Mouse (Mus musculus) liver, adult 2 months (tissue): ENCODE measurements at regions not wholly inside any gene's neighbourhood (a gene's known extent, or its start where the extent isn't known, plus 50 kb on each side); places are given as distances from the start of the nearest gene placed in this dataset.
"Not testable (repeated sequence)": the region's sequence is repeated elsewhere in the genome, so short reads cannot be mapped to it uniquely, and the experiment has no call there.

Source experiments
- DNase-seq: peaks from one replicate; pipeline ENCODE4 v3.0.0-alpha.2; 2011; ENCODE audit warnings: low read depth, low spot score; ENCODE audit errors: extremely low read depth
- H3K27ac ChIP-seq: fragments of 200-500 bp; replicated peaks from 2 replicates; pipeline ENCODE4 v1.5.1; 2012; ENCODE audit warnings: low read depth, mild to moderate bottlenecking, control low read depth, inconsistent platforms, low read length; ENCODE audit not compliant: insufficient read depth
- H3K27me3 ChIP-seq: fragments of 200-500 bp; 2 replicates; pipeline ENCODE4 v1.6.1; 2012; ENCODE audit warnings: mild to moderate bottlenecking, moderate library complexity, low read length, inconsistent platforms; ENCODE audit not compliant: control insufficient read depth, insufficient read depth
- H3K36me3 ChIP-seq: fragments of 200-500 bp; 2 replicates; pipeline ENCODE4 v1.6.1; 2012; ENCODE audit warnings: low read length, inconsistent platforms; ENCODE audit not compliant: control insufficient read depth, insufficient read depth
- H3K4me1 ChIP-seq: fragments of 200-500 bp; 2 replicates; pipeline ENCODE4 v1.6.1; 2011; ENCODE audit warnings: low read length; ENCODE audit not compliant: control insufficient read depth, insufficient read depth
- H3K4me3 ChIP-seq: fragments of 200-500 bp; 2 replicates; pipeline ENCODE4 v1.5.1; 2011; ENCODE audit warnings: low read depth, mild to moderate bottlenecking, control low read depth, low read length, moderate library complexity; ENCODE audit not compliant: insufficient read depth
- H3K79me2 ChIP-seq: fragments of 200-500 bp; 2 replicates; pipeline ENCODE4 v1.6.1; 2012; ENCODE audit warnings: inconsistent platforms, mild to moderate bottlenecking, low read length, moderate library complexity; ENCODE audit not compliant: control insufficient read depth, insufficient read depth
- H3K9ac ChIP-seq: fragments of 200-500 bp; 2 replicates; pipeline ENCODE4 v1.6.1; 2012; ENCODE audit warnings: low read depth, mild to moderate bottlenecking, control low read depth, inconsistent platforms, low read length
- CTCF ChIP-seq: fragments of 200-500 bp; IDR thresholded peaks from 2 replicates; pipeline ENCODE4 v1.5.1; 2011; ENCODE audit warnings: low read depth, low read length, control low read depth
- POLR2A ChIP-seq: fragments of 200-500 bp; IDR thresholded peaks from 2 replicates; pipeline ENCODE4 v1.6.1; 2011; ENCODE audit warnings: low read length, control low read depth; ENCODE audit not compliant: insufficient read depth; ENCODE audit errors: extremely low read depth
- WGBS: fragments of 180-500 bp; shearing (Covaris S2); methylation state at CpG from one replicate; pipeline ENCODE4 v1.1.7; 2018; 5-methylcytosine and 5-hydroxymethylcytosine counted together

GRCm38 (mm10) chr6:48341367-48341766, 54.0 kb upstream of the Krba1 start:
- not testable (repeated sequence) for DNase-seq, H3K9ac ChIP-seq, H3K4me3 ChIP-seq, H3K27ac ChIP-seq, H3K4me1 ChIP-seq, H3K79me2 ChIP-seq, H3K36me3 ChIP-seq, H3K27me3 ChIP-seq
- WGBS, result 86% methylated on average over 4 of the region's 4 CpGs

GRCm38 (mm10) chr6:48336964-48337363, 58.4 kb upstream of the Krba1 start:
- not testable (repeated sequence) for H3K79me2 ChIP-seq, H3K9ac ChIP-seq, H3K27me3 ChIP-seq, H3K4me1 ChIP-seq, H3K36me3 ChIP-seq, H3K4me3 ChIP-seq, DNase-seq, H3K27ac ChIP-seq
- 75% methylated on average over 3 of the region's 3 CpGs for WGBS

- Histone ChIP-seq H3K27ac (no peak overlapping the region), H3K79me2 (no peaks in the 10 kb centered on the region), H3K4me1 (no peaks in the 10 kb centered on the region), H3K9ac (no peak overlapping the region), H3K27me3 (no peaks in the 10 kb centered on the region), H3K36me3 (no peaks in the 10 kb centered on the region), H3K4me3 (no peak overlapping the region)
- TF ChIP-seq CTCF (no peak), POLR2A (no peak)
- DNase-seq, result no peak
- 71% methylated on average over 1 of the region's 1 CpGs for WGBS
Observed at GRCm38 (mm10) chr6:48288011-48288410, 107.4 kb upstream of the Krba1 start.

- not testable (repeated sequence) for H3K27me3 ChIP-seq, H3K79me2 ChIP-seq, DNase-seq, H3K27ac ChIP-seq, H3K36me3 ChIP-seq, H3K4me1 ChIP-seq, H3K4me3 ChIP-seq, H3K9ac ChIP-seq
- WGBS, result 54% methylated on average over 1 of the region's 1 CpGs
Observed at GRCm38 (mm10) chr6:48279646-48280045, 115.7 kb upstream of the Krba1 start.

GRCm38 (mm10) chr6:48261563-48261962, 133.8 kb upstream of the Krba1 start:
- H3K36me3 ChIP-seq, H3K4me1 ChIP-seq, H3K4me3 ChIP-seq, H3K27me3 ChIP-seq, H3K27ac ChIP-seq, H3K9ac ChIP-seq, H3K79me2 ChIP-seq, DNase-seq: not testable (repeated sequence)

- not testable (repeated sequence) for H3K9ac ChIP-seq, H3K27me3 ChIP-seq, H3K27ac ChIP-seq, H3K79me2 ChIP-seq, DNase-seq, H3K4me3 ChIP-seq, H3K4me1 ChIP-seq, H3K36me3 ChIP-seq
Observed at GRCm38 (mm10) chr6:48252989-48253388, 142.4 kb upstream of the Krba1 start.

- H3K27ac ChIP-seq, result no peak overlapping the region
- H3K9ac ChIP-seq, result no peak overlapping the region
- 84% methylated on average over 1 of the region's 1 CpGs for WGBS
- no peaks in the 10 kb centered on the region for H3K27me3 ChIP-seq
- no peaks in the 10 kb centered on the region for H3K4me1 ChIP-seq
- no peak for DNase-seq
- H3K36me3 ChIP-seq, result no peaks in the 10 kb centered on the region
- no peak overlapping the region for H3K4me3 ChIP-seq
- H3K79me2 ChIP-seq, result no peaks in the 10 kb centered on the region
- TF ChIP-seq CTCF, result no peak
- no peak for TF ChIP-seq POLR2A
Observed at GRCm38 (mm10) chr6:48251954-48252353, 143.4 kb upstream of the Krba1 start.

- not testable (repeated sequence) for H3K4me1 ChIP-seq
Observed at GRCm38 (mm10) chr6:48244191-48244590, 151.2 kb upstream of the Krba1 start.

More at GRCm38 (mm10) chr6:48244191-48244590, 151.2 kb upstream of the Krba1 start:
- not testable (repeated sequence) for H3K4me3 ChIP-seq, DNase-seq, H3K27ac ChIP-seq, H3K36me3 ChIP-seq, H3K9ac ChIP-seq, H3K79me2 ChIP-seq, H3K27me3 ChIP-seq
